Mouse (Mus musculus) liver, embryonic 13.5 days (tissue): ENCODE measurements around the gene Krt76. TPM values are rescaled to one million over a fixed set of nuclear protein-coding genes. Genes with fewer than 3 reads are reported as not detected.
A peak's percentile ranks its signal among the peaks of the same experiment; 100 is the strongest.

ENCODE experiments used
- ATAC-seq: fragments of 200-750 bp; cut with Nextera tagmentation; 2 replicates; pipeline ENCODE4 v1.8.0; 2017; ENCODE audit warnings: low read depth, mild to moderate bottlenecking, moderate number of reproducible peaks, moderate library complexity
- DNase-seq: peaks from one replicate; pipeline ENCODE4 v3.0.0; 2022
- H3K27ac ChIP-seq: fragments of 300-500 bp; sonication (generic); 2 replicates; pipeline ENCODE4 v1.5.1; 2015; ENCODE audit warnings: moderate library complexity, mild to moderate bottlenecking, inconsistent platforms
- H3K27me3 ChIP-seq: fragments of 300-500 bp; sonication (generic); 2 replicates; pipeline ENCODE4 v1.6.1; 2015; ENCODE audit warnings: mild to moderate bottlenecking, inconsistent platforms
- H3K36me3 ChIP-seq: fragments of 300-500 bp; sonication (generic); 2 replicates; pipeline ENCODE4 v1.6.1; 2015; ENCODE audit warnings: mild to moderate bottlenecking, inconsistent platforms
- H3K4me1 ChIP-seq: fragments of 300-500 bp; sonication (generic); replicated peaks from 2 replicates; pipeline ENCODE4 v1.6.1; 2015; ENCODE audit warnings: inconsistent platforms
- H3K4me2 ChIP-seq: fragments of 300-500 bp; sonication (generic); 2 replicates; pipeline ENCODE4 v1.6.1; 2015; ENCODE audit warnings: inconsistent platforms, mild to moderate bottlenecking, moderate library complexity
- H3K4me3 ChIP-seq: fragments of 300-500 bp; sonication (generic); replicated peaks from 2 replicates; pipeline ENCODE4 v1.5.1; 2015; ENCODE audit warnings: mild to moderate bottlenecking, inconsistent platforms
- H3K9ac ChIP-seq: fragments of 300-500 bp; sonication (generic); 2 replicates; pipeline ENCODE4 v1.6.1; 2015; ENCODE audit warnings: mild to moderate bottlenecking, inconsistent platforms
- H3K9me3 ChIP-seq: fragments of 300-500 bp; sonication (generic); replicated peaks from 2 replicates; pipeline ENCODE4 v1.6.1; 2016; ENCODE audit warnings: inconsistent platforms
- WGBS: fragments of 180-500 bp; shearing (Covaris S2); methylation state at CpG from one replicate; pipeline ENCODE4 v1.1.7; 2015; ENCODE audit not compliant: insufficient replicate concordance; 5-methylcytosine and 5-hydroxymethylcytosine counted together
- polyA plus RNA-seq: library from polyadenylated mRNA; unstranded; fragments of >200 nt; fragmentation: Nextera tagmentation; extraction: Ambion mirVana; gene quantifications from 2 replicates; pipeline ENCODE4 v1.2.1, GENCODE M21; 2015

Gene Krt76
- not detected in 2 replicates for polyA plus RNA-seq

DNA sequence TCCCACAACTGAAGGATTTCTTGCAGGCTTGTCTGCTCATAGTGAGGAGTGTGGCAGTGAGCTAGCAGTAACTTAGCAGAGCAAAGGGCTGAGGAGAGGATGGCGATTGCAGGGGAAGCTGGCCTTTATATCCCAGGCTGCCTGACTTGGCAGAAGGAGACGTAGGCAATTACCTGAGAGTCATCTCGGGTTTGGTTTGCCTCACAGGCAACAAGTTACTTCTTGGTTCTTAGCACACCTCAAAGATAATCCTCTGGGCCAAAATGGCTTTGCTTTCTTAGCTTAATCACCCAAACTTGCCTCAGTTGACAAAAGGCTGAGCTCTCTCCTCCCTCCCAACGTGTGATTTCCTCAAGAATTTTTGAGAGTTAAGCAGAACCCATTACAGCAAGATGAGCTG is at the start of gene Krt76:
TSS of gene Krt76 (minus strand) at position 101 of the 400 bp plus-strand sequence.
- no peaks in the 10 kb centered on the region for H3K9me3 ChIP-seq
- no peak for ATAC-seq
- no peaks in the 10 kb centered on the region for H3K4me1 ChIP-seq
- no peak for DNase-seq
- 41% methylated on average over 4 of the region's 4 CpGs for WGBS
- H3K27ac ChIP-seq: no peak within 1 kb of the TSS
- H3K4me2 ChIP-seq: no peak within 1 kb of the TSS
- no peaks in the 10 kb centered on the region for H3K27me3 ChIP-seq
- H3K4me3 ChIP-seq: no peak within 1 kb of the TSS
- H3K9ac ChIP-seq: no peak within 1 kb of the TSS
- no peaks in the 10 kb centered on the region for H3K36me3 ChIP-seq

DNA sequence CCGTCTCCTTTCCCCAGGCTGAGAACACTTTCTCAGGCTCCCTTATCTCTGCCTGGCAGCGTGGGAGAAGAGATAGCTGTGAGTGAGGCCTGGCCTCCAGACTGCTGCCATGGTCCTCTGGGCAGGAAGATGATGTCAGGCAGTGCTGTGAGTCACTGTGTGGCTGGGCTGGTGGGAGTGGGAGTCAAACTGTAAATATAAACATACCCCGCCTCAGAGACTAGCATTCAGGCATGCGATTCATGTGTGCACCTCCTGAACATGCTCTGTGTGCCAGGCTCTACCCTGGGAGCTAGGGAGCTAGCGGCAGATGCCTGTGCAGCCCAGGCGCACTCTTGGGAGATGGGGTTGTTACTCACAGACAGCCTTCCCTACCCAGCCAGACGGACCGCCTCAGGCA is 49.2 kb upstream of the Krt76 start:
- no peak overlapping the region for H3K4me3 ChIP-seq
- H3K27me3 ChIP-seq: no peaks in the 10 kb centered on the region
- H3K9me3 ChIP-seq: no peaks in the 10 kb centered on the region
- no peaks in the 10 kb centered on the region for H3K4me1 ChIP-seq
- ATAC-seq (no peak), DNase-seq (no peak)
- H3K27ac ChIP-seq: no peak overlapping the region
- H3K36me3 ChIP-seq: no peaks in the 10 kb centered on the region
- no peak overlapping the region for H3K4me2 ChIP-seq
- no peak overlapping the region for H3K9ac ChIP-seq
- 39% methylated on average over 8 of the region's 8 CpGs for WGBS

DNA sequence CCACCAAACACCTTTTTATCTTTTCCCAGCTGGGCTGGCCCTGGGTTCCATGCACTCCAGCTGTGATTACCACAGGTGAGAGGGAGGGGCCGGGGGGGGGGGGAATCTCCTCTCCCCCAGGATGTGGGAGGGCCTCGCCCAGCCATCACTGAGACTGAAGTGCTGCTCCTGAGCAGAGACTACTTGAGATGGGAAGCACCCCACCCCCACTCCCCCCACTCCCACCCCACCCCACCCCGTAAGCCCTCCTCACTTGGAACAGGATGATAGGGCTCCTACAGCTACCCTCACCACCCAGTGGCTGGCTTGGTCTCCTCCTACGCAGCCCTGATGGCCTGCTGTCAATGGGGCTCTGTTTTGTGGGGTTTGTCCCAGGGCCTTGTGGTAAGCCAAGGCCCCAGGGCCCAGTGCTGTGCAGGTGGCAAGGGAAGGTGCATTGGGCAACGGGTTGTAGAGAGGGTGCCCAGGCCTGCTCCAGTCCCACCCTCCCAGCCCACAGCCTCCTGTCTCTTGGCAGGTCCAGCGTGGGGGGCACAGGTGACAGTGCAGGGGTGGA is 47.6 kb upstream of the Krt76 start, which contains the start of gene Krt79:
TSS of gene Krt79 (minus strand) at position 51 of the 556 bp plus-strand sequence.
- DNase-seq: no peak
- Histone ChIP-seq H3K4me2 (no peak within 1 kb of the TSS), H3K4me3 (no peak within 1 kb of the TSS), H3K27ac (no peak within 1 kb of the TSS), H3K9me3 (no peaks in the 10 kb centered on the region), H3K9ac (no peak within 1 kb of the TSS), H3K27me3 (no peaks in the 10 kb centered on the region), H3K4me1 (no peaks in the 10 kb centered on the region), H3K36me3 (no peaks in the 10 kb centered on the region)
- ATAC-seq: no peak
- 62% methylated on average over 6 of the region's 6 CpGs for WGBS

DNA sequence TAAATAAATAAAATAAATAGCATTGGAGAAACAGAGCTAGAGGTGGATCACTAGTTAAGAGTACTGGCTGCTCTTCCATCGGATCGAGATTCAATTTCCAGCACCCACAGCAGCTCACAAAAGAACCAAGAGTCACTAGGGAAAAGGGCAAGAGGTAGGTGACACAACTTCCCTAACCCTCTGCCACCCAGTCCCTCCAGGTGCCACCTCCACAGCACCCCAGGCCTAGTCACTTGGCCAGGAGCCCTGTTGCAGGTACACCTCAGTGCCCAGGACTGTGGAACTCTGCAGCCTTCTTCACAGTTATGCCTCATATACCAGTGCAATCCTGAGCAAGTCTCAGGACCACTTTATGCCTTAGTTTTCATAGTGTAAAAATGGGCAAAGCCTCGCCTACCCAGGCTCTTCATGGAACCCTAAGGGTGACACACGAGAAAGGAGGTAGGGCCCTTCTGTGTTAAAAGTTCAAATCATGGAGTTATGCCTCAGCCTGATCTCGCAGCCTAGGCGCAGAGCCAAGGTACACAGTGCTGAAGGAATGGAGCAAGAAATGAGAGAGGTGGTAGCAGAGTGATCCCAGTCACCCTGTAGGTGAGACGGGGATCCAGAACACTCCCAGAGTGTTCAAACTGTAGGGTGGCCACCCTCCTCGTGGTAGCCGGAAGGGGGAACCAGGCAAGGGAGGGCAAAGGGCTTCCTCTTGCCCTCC is 46.0 kb upstream of the Krt76 start:
- no peak overlapping the region for H3K27ac ChIP-seq
- H3K27me3 ChIP-seq: no peaks in the 10 kb centered on the region
- DNase-seq: no peak
- no peak overlapping the region for H3K4me3 ChIP-seq
- no peaks in the 10 kb centered on the region for H3K9me3 ChIP-seq
- ATAC-seq: no peak
- no peaks in the 10 kb centered on the region for H3K4me1 ChIP-seq
- H3K36me3 ChIP-seq: no peaks in the 10 kb centered on the region
- 63% methylated on average over 9 of the region's 9 CpGs for WGBS
- no peak overlapping the region for H3K9ac ChIP-seq
- no peak overlapping the region for H3K4me2 ChIP-seq

DNA sequence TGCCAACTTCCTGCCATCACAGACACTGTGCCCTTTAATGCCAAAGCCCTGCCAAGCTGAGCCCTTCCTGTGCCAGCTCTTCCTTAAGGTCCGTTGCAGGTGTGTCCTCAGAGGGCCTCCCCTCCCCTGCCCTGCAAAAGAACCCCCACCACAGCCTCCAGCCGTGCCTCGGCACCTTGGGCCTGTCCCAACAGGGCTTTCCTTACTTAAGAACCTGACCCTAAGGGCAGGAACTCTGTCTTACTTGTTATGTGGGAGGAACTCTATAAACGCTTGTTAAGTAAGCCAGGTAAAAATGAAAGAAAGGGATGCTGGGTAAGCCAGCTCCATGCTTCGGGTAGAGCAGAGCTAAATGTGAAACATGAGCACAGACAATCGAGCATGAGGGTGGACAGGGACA is 40.3 kb upstream of the Krt76 start:
- H3K4me3 ChIP-seq: no peak overlapping the region
- no peak overlapping the region for H3K27ac ChIP-seq
- no peaks in the 10 kb centered on the region for H3K36me3 ChIP-seq
- no peak for DNase-seq
- WGBS: 48% methylated on average over 6 of the region's 6 CpGs
- no peak overlapping the region for H3K9ac ChIP-seq
- ATAC-seq: no peak
- H3K9me3 ChIP-seq: no peaks in the 10 kb centered on the region
- H3K27me3 ChIP-seq: peaks cover 43% of the 10 kb centered on the region
- no peak overlapping the region for H3K4me2 ChIP-seq
- H3K4me1 ChIP-seq: peaks cover 10% of the 10 kb centered on the region; the same call in 1 of the 2 replicates

DNA sequence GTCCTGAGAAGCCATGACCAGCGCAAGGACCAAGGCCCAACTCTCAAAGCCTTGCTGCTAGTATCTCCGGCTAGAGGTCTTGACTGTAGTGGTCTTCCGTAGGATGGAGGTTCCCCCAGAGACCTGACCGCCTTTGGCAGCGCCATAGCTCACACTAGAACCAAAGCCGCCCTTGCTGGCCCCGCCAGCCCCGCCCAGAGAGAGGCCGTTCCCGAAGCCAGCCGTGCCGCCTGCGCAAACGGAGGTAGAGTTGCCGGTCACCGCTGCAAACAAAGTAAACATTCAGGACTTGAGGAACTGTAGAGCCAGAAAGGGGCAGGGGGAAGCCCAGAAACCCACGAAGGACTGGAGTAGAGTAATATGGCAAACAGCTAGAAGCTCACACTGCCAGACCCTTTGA is 36.9 kb upstream of the Krt76 start:
- peak overlapping the region; percentile 16 for H3K4me3 ChIP-seq
- ATAC-seq (no peak), DNase-seq (no peak)
- no peak overlapping the region for H3K27ac ChIP-seq
- H3K9ac ChIP-seq: no peak overlapping the region
- peak overlapping the region; percentile 33 for H3K4me2 ChIP-seq
- no peaks in the 10 kb centered on the region for H3K36me3 ChIP-seq
- no peaks in the 10 kb centered on the region for H3K9me3 ChIP-seq
- H3K4me1 ChIP-seq: peaks cover 10% of the 10 kb centered on the region; the same call in 1 of the 2 replicates
- peaks cover 43% of the 10 kb centered on the region for H3K27me3 ChIP-seq
- 3% methylated on average over 17 of the region's 17 CpGs for WGBS

DNA sequence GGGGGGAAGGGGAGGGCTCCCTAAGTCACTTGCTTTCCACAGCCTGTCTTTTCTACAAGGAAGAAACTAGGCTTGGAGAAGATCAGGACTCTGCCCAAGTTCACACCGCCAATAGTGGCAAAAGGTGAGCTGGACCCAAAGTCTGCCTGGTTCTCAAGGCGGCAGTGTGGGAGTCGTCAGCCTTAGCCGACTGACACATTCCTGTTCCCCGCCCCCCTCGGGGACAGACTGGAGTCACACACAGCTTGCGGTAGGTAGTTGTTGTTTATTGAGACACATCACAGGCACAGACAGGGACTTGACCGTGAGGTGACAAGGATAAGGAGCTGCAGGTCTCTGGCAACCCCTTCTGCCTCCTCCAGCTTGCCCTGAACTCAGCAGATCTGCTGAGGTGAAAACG is 36.4 kb upstream of the Krt76 start:
- H3K4me1 ChIP-seq: peaks cover 10% of the 10 kb centered on the region; the same call in 1 of the 2 replicates
- peak overlapping the region; percentile 33 for H3K4me2 ChIP-seq
- WGBS: 12% methylated on average over 9 of the region's 9 CpGs
- no peak overlapping the region for H3K27ac ChIP-seq
- H3K9me3 ChIP-seq: no peaks in the 10 kb centered on the region
- no peaks in the 10 kb centered on the region for H3K36me3 ChIP-seq
- peaks cover 43% of the 10 kb centered on the region for H3K27me3 ChIP-seq
- DNase-seq: no peak
- H3K4me3 ChIP-seq: no peak overlapping the region
- ATAC-seq: no peak
- H3K9ac ChIP-seq: no peak overlapping the region

DNA sequence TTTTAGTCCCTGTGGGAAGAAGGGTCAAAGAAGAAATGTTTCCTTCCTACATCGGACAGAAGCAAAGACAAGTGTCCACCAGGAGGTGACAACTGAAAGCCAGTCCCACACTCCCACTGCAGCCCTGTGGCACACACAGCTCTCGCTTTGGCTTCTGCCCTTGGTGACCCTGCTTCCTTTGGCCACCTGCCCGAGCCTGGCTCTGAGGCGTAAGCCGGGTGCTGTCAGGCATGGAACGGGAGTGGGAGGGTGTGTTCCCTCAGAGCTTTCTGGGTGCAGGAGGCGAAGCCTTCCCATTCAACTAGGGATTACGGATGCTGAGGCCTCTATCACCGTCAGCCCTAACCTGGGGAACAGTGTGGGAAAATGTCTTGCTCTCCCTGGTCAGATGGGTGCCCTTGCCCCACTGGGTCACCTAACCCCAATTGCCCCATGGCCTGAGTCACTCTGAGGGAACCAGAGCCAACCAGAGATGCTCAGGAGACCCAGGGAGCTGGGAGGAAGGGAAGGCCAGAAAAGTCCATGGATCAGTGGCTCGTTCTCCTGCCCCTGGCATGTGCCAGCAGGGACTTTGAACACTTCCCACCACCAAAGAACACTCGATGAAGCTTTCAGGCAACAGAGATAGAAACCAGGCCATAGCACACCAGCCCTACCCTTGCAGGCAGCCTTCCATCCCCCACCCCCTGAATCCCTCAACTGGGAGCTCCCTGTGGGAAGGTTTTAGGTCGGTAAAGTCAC is 34.8 kb upstream of the Krt76 start:
- Histone ChIP-seq H3K27me3 (peaks cover 39% of the 10 kb centered on the region), H3K4me1 (peaks cover 15% of the 10 kb centered on the region; the same call in 1 of the 2 replicates), H3K4me3 (no peak overlapping the region), H3K9me3 (no peaks in the 10 kb centered on the region), H3K27ac (no peak overlapping the region), H3K9ac (no peak overlapping the region), H3K36me3 (no peaks in the 10 kb centered on the region), H3K4me2 (no peak overlapping the region)
- ATAC-seq: no peak
- 57% methylated on average over 12 of the region's 12 CpGs for WGBS
- DNase-seq: no peak

DNA sequence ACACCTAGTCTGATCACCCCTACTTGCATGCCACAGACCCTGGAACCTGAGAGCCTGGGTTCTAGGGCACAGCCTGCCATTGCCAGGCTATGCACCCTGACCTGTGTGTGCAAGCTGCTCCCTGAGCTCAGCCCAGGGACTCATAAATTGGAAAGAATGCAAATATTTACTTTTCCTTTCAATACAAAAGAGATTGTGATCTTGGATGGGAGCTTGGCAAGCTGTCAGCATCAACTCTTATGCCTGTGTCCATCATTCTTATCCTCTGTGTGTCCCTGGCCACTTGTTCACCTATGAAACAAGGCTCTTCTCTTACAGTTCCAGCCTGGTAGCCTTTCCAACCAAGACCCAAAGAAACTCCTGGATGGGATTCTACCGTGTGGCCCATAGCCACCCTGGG is 32.3 kb upstream of the Krt76 start:
- H3K27ac ChIP-seq: no peak overlapping the region
- peaks cover 13% of the 10 kb centered on the region; the same call in 1 of the 2 replicates for H3K4me1 ChIP-seq
- H3K9me3 ChIP-seq: no peaks in the 10 kb centered on the region
- ATAC-seq: no peak
- H3K36me3 ChIP-seq: no peaks in the 10 kb centered on the region
- H3K4me2 ChIP-seq: no peak overlapping the region
- DNase-seq: no peak
- H3K27me3 ChIP-seq: peaks cover 15% of the 10 kb centered on the region
- H3K9ac ChIP-seq: no peak overlapping the region
- no peak overlapping the region for H3K4me3 ChIP-seq
- WGBS: 65% methylated on average over 1 of the region's 1 CpGs

DNA sequence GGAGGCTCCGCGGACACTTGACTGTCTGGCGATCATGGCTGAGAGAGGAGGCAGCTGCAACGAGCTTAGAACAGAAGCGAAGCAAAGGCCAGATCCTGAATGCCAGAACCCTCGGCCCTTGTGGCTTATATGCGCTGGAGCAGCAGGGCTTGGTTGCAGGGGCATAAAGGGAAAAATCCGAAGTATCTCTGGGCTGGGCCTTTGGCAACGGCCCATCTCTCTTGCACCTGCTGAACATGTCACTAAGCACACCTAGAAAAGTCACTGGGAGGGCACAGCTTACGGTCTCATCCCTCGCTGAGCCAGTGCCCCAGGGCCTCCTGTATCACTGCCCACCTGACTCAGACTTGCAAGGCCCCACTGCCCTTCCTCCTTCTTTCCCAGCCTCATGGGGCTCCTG is 31.9 kb upstream of the Krt76 start, which contains the start of gene Krt4:
TSS of gene Krt4 (minus strand) at position 101 of the 400 bp plus-strand sequence.
- no peak within 1 kb of the TSS for H3K4me2 ChIP-seq
- peaks cover 11% of the 10 kb centered on the region for H3K27me3 ChIP-seq
- H3K27ac ChIP-seq: no peak within 1 kb of the TSS
- DNase-seq: no peak
- H3K9ac ChIP-seq: no peak within 1 kb of the TSS
- H3K4me3 ChIP-seq: no peak within 1 kb of the TSS
- H3K4me1 ChIP-seq: peaks cover 9% of the 10 kb centered on the region; the same call in 1 of the 2 replicates
- no peak for ATAC-seq
- H3K36me3 ChIP-seq: no peaks in the 10 kb centered on the region
- 59% methylated on average over 11 of the region's 11 CpGs for WGBS
- H3K9me3 ChIP-seq: no peaks in the 10 kb centered on the region

DNA sequence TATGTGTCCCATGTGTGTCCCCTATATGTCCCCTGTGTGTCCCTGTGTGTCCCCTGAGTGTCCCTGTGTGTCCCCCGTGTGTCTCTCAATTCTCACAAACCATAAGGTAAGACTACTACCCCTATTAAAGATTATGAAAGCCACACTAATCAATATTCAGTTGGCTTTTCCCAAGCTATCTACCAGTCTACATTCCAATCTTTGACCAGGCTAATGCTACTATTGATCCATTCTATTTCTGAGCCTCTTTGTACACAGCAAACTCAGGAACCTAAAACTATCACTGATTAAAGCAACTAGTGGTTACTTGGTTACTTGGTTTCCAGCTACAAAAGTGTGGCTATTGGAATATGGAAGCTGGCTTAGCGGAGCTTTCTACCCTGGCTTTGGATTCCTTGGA is 29.6 kb upstream of the Krt76 start:
- Histone ChIP-seq H3K36me3 (no peaks in the 10 kb centered on the region), H3K4me3 (no peak overlapping the region), H3K27me3 (no peaks in the 10 kb centered on the region), H3K27ac (no peak overlapping the region), H3K9me3 (no peaks in the 10 kb centered on the region), H3K4me2 (no peak overlapping the region), H3K4me1 (0 out of 2 replicates have a peak, but pooled peaks cover 4% of the 10 kb centered on the region), H3K9ac (no peak overlapping the region)
- WGBS: 58% methylated on average over 2 of the region's 2 CpGs
- ATAC-seq: no peak
- DNase-seq: no peak
